Mouse (Mus musculus) forebrain, postnatal 0 days (tissue): ENCODE measurements around the gene Supt6. TPM values are rescaled to one million over a fixed set of nuclear protein-coding genes. Genes with fewer than 3 reads are reported as not detected.
"Not testable (repeated sequence)": the region's sequence is repeated elsewhere in the genome, so short reads cannot be mapped to it uniquely, and the experiment has no call there.

Experiments
- ATAC-seq: fragments of 200-750 bp; cut with Nextera tagmentation; 2 replicates; pipeline ENCODE4 v1.8.0; 2017; ENCODE audit warnings: mild to moderate bottlenecking, moderate library complexity
- DNase-seq: peaks from one replicate; pipeline ENCODE4 v3.0.0-alpha.2; 2015
- H3K27ac ChIP-seq: fragments of 300-500 bp; sonication (generic); 2 replicates; pipeline ENCODE4 v1.5.1; 2014; ENCODE audit warnings: low read depth, mild to moderate bottlenecking, antibody characterized with exemption, low read length, moderate library complexity, mixed read lengths
- H3K27me3 ChIP-seq: fragments of 300-500 bp; sonication (generic); 2 replicates; pipeline ENCODE4 v1.6.1; 2014; ENCODE audit warnings: mild to moderate bottlenecking, low read length, mixed read lengths; ENCODE audit not compliant: insufficient read depth
- H3K36me3 ChIP-seq: fragments of 300-500 bp; sonication (generic); 2 replicates; pipeline ENCODE4 v1.6.1; 2014; ENCODE audit warnings: mild to moderate bottlenecking, moderate library complexity; ENCODE audit not compliant: insufficient read depth
- H3K4me1 ChIP-seq: fragments of 300-500 bp; sonication (generic); 2 replicates; pipeline ENCODE4 v1.6.1; 2014; ENCODE audit warnings: antibody characterized with exemption; ENCODE audit not compliant: insufficient read depth
- H3K4me2 ChIP-seq: fragments of 300-500 bp; sonication (generic); 2 replicates; pipeline ENCODE4 v1.6.1; 2014; ENCODE audit warnings: low read depth, mild to moderate bottlenecking, moderate library complexity
- H3K4me3 ChIP-seq: fragments of 300-500 bp; sonication (generic); 2 replicates; pipeline ENCODE4 v1.5.1; 2014; ENCODE audit warnings: low read depth, low read length, mixed read lengths
- H3K9ac ChIP-seq: fragments of 300-500 bp; sonication (generic); 2 replicates; pipeline ENCODE4 v1.6.1; 2014; ENCODE audit warnings: mild to moderate bottlenecking
- H3K9me3 ChIP-seq: fragments of 300-500 bp; sonication (generic); 2 replicates; pipeline ENCODE4 v1.6.1; 2016; ENCODE audit warnings: low read length
- CTCF ChIP-seq: sonication (generic); IDR thresholded peaks from 2 replicates; pipeline ENCODE4 v1.5.1; 2016; ENCODE audit warnings: antibody characterized with exemption, control low read depth, low read depth
- WGBS: fragments of 180-500 bp; shearing (Covaris S2); extraction: QIAGEN DNeasy Blood & Tissue Kit; methylation state at CpG from one replicate; pipeline ENCODE4 v1.1.7; 2014; 5-methylcytosine and 5-hydroxymethylcytosine counted together
- polyA plus RNA-seq: library from polyadenylated mRNA; unstranded; fragments of >200 nt; fragmentation: Nextera tagmentation; extraction: Ambion mirVana; gene quantifications from 2 replicates; pipeline ENCODE4 v1.2.1, GENCODE M21; 2015
- total RNA-seq: library from RNA; depleted of rRNA; stranded (reverse); fragments of >200 nt; gene quantifications from 2 replicates; pipeline ENCODE4 v1.2.3, GENCODE M21; 2014

Supt6 gene
- total and polyA plus RNA-seq, 2 experiments from 2014 or later: 21.6 to 44.1 TPM

DNA sequence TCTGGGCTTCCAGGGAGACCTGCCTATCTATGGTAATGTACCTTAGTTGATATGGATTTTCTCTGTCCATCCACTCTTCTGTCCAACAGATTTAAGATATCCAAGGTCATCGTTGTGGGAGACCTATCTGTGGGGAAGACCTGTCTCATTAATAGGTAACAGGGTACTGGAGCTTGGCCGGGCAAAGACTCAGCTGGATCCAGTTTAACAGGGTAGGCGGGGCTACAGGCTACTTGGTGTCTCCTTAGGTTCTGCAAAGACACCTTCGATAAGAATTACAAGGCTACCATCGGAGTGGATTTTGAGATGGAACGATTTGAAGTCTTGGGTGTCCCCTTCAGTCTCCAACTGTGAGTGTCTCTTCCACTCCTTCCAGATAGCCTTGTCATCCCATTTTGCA, 55.7 kb downstream of the Supt6 start:
- H3K27me3 ChIP-seq: no peaks in the 10 kb centered on the region
- H3K36me3 ChIP-seq: peaks cover 24% of the 10 kb centered on the region
- H3K9ac ChIP-seq: no peak overlapping the region
- H3K9me3 ChIP-seq: no peaks in the 10 kb centered on the region
- ATAC-seq (no peak), DNase-seq (no peak)
- H3K27ac ChIP-seq: peak overlapping the region; percentile 95; the same call in 1 of the 2 replicates
- H3K4me3 ChIP-seq: peak overlapping the region; percentile 80
- 79% methylated on average over 6 of the region's 6 CpGs for whole genome bisulfite sequencing
- H3K4me2 ChIP-seq: peak overlapping the region; percentile 78
- TF ChIP-seq CTCF: no peak
- peaks cover 10% of the 10 kb centered on the region; the same call in 1 of the 2 replicates for H3K4me1 ChIP-seq

DNA sequence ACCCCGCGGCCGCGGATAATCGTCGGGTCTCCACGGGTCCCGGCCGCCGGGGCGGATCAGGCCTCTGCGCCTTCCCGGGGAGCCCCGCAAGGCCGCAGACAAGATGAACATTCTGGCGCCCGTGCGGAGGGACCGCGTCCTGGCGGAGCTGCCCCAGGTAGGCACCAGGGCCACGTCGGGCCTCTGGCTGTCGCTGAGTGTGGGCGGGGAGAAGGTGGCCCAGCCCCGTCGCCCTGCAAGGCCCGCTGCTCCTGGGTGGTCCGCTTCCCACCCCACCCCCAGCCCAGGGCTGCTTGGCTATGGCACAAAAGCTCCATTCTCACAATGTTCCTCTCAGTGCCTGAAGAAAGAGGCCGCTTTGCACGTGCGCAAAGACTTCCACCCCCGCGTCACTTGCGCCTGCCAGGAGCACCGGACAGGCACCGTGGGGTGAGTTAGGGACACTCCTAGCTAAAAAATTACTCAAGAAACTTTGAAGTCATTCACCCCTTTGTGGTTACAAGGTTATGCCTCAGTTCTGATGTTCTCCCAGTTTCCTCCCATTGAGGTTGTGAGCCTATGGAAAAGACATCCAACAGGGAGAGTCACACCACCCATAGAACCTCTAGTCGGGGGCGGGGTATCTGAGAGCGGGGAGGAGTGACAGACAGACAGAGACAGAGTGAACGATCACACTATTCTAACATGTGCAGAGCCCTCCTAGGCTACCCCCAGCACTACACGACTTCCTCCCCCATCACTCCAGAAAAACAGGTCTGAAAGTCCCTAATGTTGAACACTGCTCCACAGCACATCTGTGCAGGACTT, 56.4 kb downstream of the Supt6 start:
- peak; percentile 77 for ATAC-seq
- Histone ChIP-seq H3K36me3 (peaks cover 24% of the 10 kb centered on the region), H3K4me3 (peak overlapping the region; percentile 80), H3K4me1 (peaks cover 10% of the 10 kb centered on the region; the same call in 1 of the 2 replicates), H3K9ac (peak overlapping the region; percentile 92), H3K9me3 (no peaks in the 10 kb centered on the region), H3K27ac (peak overlapping the region; percentile 95), H3K27me3 (no peaks in the 10 kb centered on the region), H3K4me2 (peak overlapping the region; percentile 78)
- TF ChIP-seq CTCF: no peak
- WGBS: under 1% methylated on average over 42 of the region's 42 CpGs
- DNase-seq: peak; percentile 83

DNA sequence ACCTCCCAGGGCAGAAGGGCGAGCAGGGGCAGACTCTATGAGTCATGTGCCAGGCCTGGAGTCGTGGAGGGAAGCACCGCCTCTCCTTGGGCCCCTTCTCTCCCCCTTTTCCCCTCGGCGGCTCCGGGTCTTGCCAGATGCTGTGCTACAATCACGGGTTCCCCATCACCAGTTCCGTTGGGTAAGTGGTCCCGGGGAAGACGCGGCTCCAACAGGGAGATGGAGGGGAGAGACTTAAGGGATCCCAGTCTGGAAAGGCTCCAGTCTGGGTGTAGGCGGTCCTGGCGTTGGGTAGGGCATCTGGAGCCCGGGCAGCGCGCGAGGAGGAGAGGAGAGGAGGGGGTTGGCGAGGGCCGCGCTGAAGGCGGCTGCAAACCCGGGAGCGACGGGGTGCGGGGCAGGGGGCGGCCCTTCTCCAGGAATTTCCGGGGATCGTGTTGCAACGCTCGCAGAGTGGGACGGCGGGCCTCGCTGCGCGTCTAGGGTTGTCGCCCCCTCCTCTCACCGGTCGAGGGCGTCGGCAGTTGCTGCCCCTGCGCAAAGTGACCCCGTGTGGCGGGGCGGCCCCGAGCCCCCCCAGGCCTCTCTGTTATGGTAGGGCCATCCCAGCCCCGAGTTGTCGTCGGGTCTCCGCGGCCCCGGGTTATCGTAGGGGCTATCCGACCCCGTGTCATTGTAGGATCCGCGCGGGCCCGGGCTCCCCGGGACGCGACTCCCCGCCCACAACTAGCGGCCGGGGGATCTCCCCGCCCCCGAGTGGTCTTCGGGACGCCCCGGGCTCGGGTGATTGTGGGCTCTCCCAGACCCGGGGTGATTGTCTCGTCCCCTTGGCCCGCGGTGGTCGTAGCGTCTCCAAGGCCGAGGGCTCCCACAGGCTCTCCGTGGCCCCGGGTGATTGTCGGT, 57.2 kb downstream of the Supt6 start, which contains the start of gene Rab34:
Gene Rab34 (plus strand): TSS at position 100 of the 903 bp plus-strand sequence.
- peaks cover 15% of the 10 kb centered on the region for H3K4me1 ChIP-seq
- H3K9me3 ChIP-seq: no peaks in the 10 kb centered on the region
- H3K27ac ChIP-seq: peak within 1 kb of the TSS; percentile 95
- peak within 1 kb of the TSS; percentile 92 for H3K9ac ChIP-seq
- ATAC-seq (peak; percentile 85), DNase-seq (peak; percentile 85)
- H3K4me3 ChIP-seq: peak within 1 kb of the TSS; percentile 80
- TF ChIP-seq CTCF: peak; percentile 41
- WGBS: under 1% methylated on average over 80 of the region's 80 CpGs
- peaks cover 24% of the 10 kb centered on the region for H3K36me3 ChIP-seq
- peak within 1 kb of the TSS; percentile 78 for H3K4me2 ChIP-seq
- H3K27me3 ChIP-seq: no peaks in the 10 kb centered on the region

DNA sequence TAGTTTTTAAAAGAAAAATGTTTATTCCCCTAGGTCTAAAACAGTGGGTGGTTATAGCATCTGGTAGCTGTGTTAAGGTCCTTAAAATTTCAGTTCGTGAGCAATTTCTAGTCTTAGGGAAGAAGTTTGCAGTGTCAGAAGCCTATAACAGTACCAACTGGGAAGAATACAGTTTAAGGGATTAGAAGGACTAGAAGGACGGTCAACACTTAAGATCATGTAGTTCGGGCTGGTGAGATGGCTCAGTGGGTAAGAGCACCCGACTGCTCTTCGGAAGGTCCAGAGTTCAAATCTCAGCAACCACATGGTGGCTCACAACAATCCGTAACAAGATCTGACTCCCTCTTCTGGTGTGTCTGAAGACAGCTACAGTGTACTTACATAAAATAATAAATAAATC, 61.1 kb downstream of the Supt6 start:
- not testable (repeated sequence) for ATAC-seq, H3K27me3 ChIP-seq, H3K9me3 ChIP-seq, H3K4me3 ChIP-seq, H3K9ac ChIP-seq, DNase-seq, H3K27ac ChIP-seq, H3K4me2 ChIP-seq
- Histone ChIP-seq H3K36me3 (peaks cover 18% of the 10 kb centered on the region), H3K4me1 (peaks cover 17% of the 10 kb centered on the region)
- WGBS: 91% methylated on average over 6 of the region's 6 CpGs

DNA sequence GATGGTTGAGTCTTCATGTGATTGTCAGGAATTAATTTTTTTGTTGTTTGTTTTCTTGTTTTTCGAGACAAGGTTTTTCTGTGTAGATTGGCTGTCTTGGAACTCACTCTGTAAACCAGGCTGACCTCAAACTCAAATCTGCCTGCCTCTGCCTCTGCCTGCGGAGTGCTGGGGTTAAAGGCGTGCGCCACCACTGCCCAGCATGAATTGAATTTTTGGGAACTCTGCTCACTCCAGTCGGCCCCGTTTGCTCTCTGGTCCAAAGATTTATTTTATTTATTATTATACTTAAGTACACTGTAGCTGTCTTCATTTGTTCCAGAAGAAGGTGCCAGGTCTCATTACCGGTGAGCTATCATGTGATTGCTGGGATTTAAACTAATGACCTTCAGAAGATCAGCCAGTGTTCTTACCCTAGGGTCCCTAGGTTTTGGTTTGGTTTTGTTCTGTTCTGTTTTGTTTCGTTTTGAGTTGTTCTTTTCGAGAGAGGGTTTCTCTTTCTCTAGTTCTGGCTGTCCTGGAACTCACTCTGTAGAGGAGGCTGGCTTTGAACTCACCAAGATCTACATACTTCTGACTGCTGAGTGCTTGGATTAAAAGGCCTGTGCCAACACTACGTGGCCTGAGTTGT, 61.8 kb downstream of the Supt6 start:
- Histone ChIP-seq H3K27me3 (no peaks in the 10 kb centered on the region), H3K9ac (peak overlapping the region; percentile 91), H3K4me3 (peak overlapping the region; percentile 90), H3K9me3 (no peaks in the 10 kb centered on the region), H3K4me2 (peak overlapping the region; percentile 55), H3K4me1 (peaks cover 13% of the 10 kb centered on the region), H3K36me3 (peaks cover 22% of the 10 kb centered on the region), H3K27ac (peak overlapping the region; percentile 47; the same call in 1 of the 2 replicates)
- WGBS: 59% methylated on average over 10 of the region's 10 CpGs
- DNase-seq (no peak), ATAC-seq (no peak)
- TF ChIP-seq CTCF: no peak

DNA sequence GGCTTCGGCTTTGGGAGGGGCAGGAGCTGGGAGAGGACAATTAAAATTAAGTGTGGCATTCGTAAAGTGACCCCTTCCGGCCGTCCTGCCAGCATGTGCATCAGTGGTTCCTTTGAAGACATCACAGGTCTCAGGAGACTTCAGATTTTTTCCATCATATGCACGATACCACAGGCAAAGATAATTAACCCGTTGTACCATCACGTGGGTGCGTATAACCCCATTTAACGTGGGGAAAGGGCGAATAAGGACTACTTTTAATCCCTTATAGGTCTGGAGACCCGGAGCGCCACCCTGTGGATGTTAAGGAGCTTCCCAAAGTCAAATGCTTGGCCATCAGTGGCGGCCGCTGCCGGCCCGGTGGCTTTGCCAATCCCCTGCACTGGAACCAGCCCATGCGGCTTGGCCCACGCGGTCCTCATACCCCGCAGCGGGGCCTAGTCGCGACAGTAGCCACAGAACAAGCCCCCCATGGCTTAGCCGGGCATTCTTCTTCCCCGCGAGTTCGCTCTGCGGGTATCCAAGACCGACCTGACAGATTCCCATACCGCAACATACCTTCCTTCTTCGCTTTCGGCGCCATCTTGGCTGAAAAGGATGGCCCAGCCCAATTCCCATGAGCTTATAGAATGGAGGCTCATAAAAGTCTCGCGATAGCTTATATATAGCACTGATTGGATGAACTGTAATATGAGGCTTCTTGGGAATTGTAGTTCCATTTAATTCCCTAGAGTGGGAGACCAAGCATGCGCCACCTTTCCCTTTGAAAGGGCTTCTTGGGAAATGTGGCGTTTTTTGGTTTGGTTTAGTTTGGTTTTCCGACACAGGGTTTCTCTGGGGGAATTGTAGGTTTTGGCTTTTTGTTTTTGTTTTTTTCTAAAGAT, 62.6 kb downstream of the Supt6 start, which contains the start of gene Rpl23a:
Gene Rpl23a (minus strand): TSS at position 624 of the 884 bp plus-strand sequence.
- peak; percentile 56 for TF ChIP-seq CTCF
- Histone ChIP-seq H3K36me3 (peaks cover 22% of the 10 kb centered on the region), H3K4me2 (peak within 1 kb of the TSS; percentile 55), H3K4me1 (peaks cover 13% of the 10 kb centered on the region), H3K9me3 (no peaks in the 10 kb centered on the region), H3K27me3 (no peaks in the 10 kb centered on the region), H3K9ac (peak within 1 kb of the TSS; percentile 91), H3K4me3 (peak within 1 kb of the TSS; percentile 90), H3K27ac (peak within 1 kb of the TSS; percentile 98)
- DNase-seq: peak; percentile 94
- under 1% methylated on average over 38 of the region's 38 CpGs for WGBS
- peak; percentile 97 for ATAC-seq
